Mouse (Mus musculus) intestine, embryonic 15.5 days (tissue): ENCODE measurements around the gene Thap8. TPM values are rescaled to one million over a fixed set of nuclear protein-coding genes. Genes with fewer than 3 reads are reported as not detected.
"Not testable (repeated sequence)": the region's sequence is repeated elsewhere in the genome, so short reads cannot be mapped to it uniquely, and the experiment has no call there.

Source experiments
- ATAC-seq: fragments of 200-750 bp; cut with Nextera tagmentation; 2 replicates; pipeline ENCODE4 v1.8.0; 2017; ENCODE audit warnings: moderate TSS enrichment, moderate library complexity
- H3K27ac ChIP-seq: fragments of 300-500 bp; sonication (generic); 2 replicates; pipeline ENCODE4 v1.5.1; 2015; ENCODE audit warnings: mild to moderate bottlenecking, inconsistent platforms
- H3K27me3 ChIP-seq: fragments of 300-500 bp; sonication (generic); replicated peaks from 2 replicates; pipeline ENCODE4 v1.6.1; 2015; ENCODE audit warnings: inconsistent platforms
- H3K36me3 ChIP-seq: fragments of 300-500 bp; sonication (generic); 2 replicates; pipeline ENCODE4 v1.6.1; 2015; ENCODE audit warnings: inconsistent platforms
- H3K4me1 ChIP-seq: fragments of 300-500 bp; sonication (generic); replicated peaks from 2 replicates; pipeline ENCODE4 v1.6.1; 2015; ENCODE audit warnings: inconsistent platforms
- H3K4me2 ChIP-seq: fragments of 300-500 bp; sonication (generic); replicated peaks from 2 replicates; pipeline ENCODE4 v1.6.1; 2015; ENCODE audit warnings: mild to moderate bottlenecking, inconsistent platforms
- H3K4me3 ChIP-seq: fragments of 300-500 bp; sonication (generic); replicated peaks from 2 replicates; pipeline ENCODE4 v1.5.1; 2015; ENCODE audit warnings: inconsistent platforms
- H3K9ac ChIP-seq: fragments of 300-500 bp; sonication (generic); 2 replicates; pipeline ENCODE4 v1.6.1; 2015; ENCODE audit warnings: inconsistent platforms
- H3K9me3 ChIP-seq: fragments of 300-500 bp; sonication (generic); 2 replicates; pipeline ENCODE4 v1.6.1; 2016; ENCODE audit warnings: inconsistent platforms
- WGBS: fragments of 180-500 bp; shearing (Covaris S2); methylation state at CpG from one replicate; pipeline ENCODE4 v1.1.7; 2015; 5-methylcytosine and 5-hydroxymethylcytosine counted together
- polyA plus RNA-seq: library from polyadenylated mRNA; unstranded; fragments of >200 nt; fragmentation: Nextera tagmentation; extraction: Ambion mirVana; gene quantifications from 2 replicates; pipeline ENCODE4 v1.2.1, GENCODE M21; 2015

Gene Thap8
- polyA plus RNA-seq: 0.34 and 0.56 TPM in 2 replicates

- Histone ChIP-seq H3K9ac (peak within 1 kb of the TSS; percentile 54), H3K36me3 (no peaks in the 10 kb centered on the region), H3K27ac (peak within 1 kb of the TSS; percentile 98), H3K9me3 (no peaks in the 10 kb centered on the region), H3K4me1 (peaks cover 4% of the 10 kb centered on the region; the same call in 1 of the 2 replicates), H3K27me3 (no peaks in the 10 kb centered on the region), H3K4me3 (peak within 1 kb of the TSS; percentile 82), H3K4me2 (peak within 1 kb of the TSS; percentile 86)
- ATAC-seq: peak; percentile 98
- under 1% methylated on average over 49 of the region's 49 CpGs for WGBS
These were observed at the start of gene Thap8, which contains the start of gene Wdr62 for GRCm38 (mm10) chr7:30279951-30280669. Gene Thap8 (plus strand): TSS chr7:30280094. Gene Wdr62 (minus strand): TSS chr7:30280419.

GRCm38 (mm10) chr7:30231328-30231668, 48.6 kb upstream of the Thap8 start:
- Histone ChIP-seq H3K36me3 (peaks cover 14% of the 10 kb centered on the region), H3K4me2 (peak overlapping the region; percentile 84), H3K9me3 (no peaks in the 10 kb centered on the region), H3K27me3 (no peaks in the 10 kb centered on the region), H3K4me3 (peak overlapping the region; percentile 70), H3K27ac (peak overlapping the region; percentile 36), H3K4me1 (peaks cover 8% of the 10 kb centered on the region), H3K9ac (peak overlapping the region; percentile 70)
- under 1% methylated on average over 16 of the region's 16 CpGs for WGBS
- no peak for ATAC-seq

- Histone ChIP-seq H3K27ac (peak within 1 kb of the TSS; percentile 91), H3K4me1 (peaks cover 8% of the 10 kb centered on the region), H3K4me3 (peak within 1 kb of the TSS; percentile 70), H3K36me3 (peaks cover 10% of the 10 kb centered on the region), H3K9me3 (no peaks in the 10 kb centered on the region), H3K9ac (peak within 1 kb of the TSS; percentile 70), H3K27me3 (no peaks in the 10 kb centered on the region), H3K4me2 (peak within 1 kb of the TSS; percentile 84)
- ATAC-seq: peak; percentile 96
- WGBS: under 1% methylated on average over 67 of the region's 67 CpGs
These were observed 48.0 kb upstream of the Thap8 start, which contains the start of the genes Polr2i and Tbcb for GRCm38 (mm10) chr7:30231669-30232454. Gene Polr2i (plus strand): TSS chr7:30231948. Gene Tbcb (minus strand): TSS chr7:30232272.

GRCm38 (mm10) chr7:30232631-30233148, 47.2 kb upstream of the Thap8 start:
- Histone ChIP-seq H3K4me2 (peak overlapping the region; percentile 84), H3K4me1 (peaks cover 8% of the 10 kb centered on the region), H3K36me3 (peaks cover 6% of the 10 kb centered on the region), H3K27ac (peak overlapping the region; percentile 66), H3K9ac (peak overlapping the region; percentile 70), H3K9me3 (no peaks in the 10 kb centered on the region), H3K4me3 (peak overlapping the region; percentile 70), H3K27me3 (no peaks in the 10 kb centered on the region)
- ATAC-seq: peak; percentile 29
- 3% methylated on average over 24 of the region's 24 CpGs for WGBS

DNA sequence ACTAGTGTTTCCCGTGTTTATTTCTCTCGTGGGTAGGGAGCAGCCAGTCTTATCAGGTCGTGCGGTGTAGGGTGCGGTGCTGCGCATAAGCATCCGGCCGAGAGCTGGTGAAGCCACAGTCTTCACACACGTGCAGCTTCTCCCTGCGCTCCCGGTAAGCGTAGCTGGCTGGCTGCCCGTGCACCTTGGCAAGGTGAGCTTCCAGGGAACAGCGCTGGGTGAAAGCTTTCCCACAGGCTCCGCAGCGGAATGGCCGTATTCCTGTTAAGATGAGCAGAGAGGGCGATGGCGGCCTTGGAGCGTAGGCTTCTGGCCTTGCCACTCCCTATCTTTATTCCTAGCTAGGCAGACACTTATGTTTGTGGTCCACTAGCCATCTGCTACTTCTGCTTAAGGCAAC, 46.5 kb upstream of the Thap8 start:
- WGBS: 86% methylated on average over 20 of the region's 20 CpGs
- peaks cover 6% of the 10 kb centered on the region for H3K36me3 ChIP-seq
- peaks cover 8% of the 10 kb centered on the region for H3K4me1 ChIP-seq
- H3K9me3 ChIP-seq: no peaks in the 10 kb centered on the region
- H3K27me3 ChIP-seq: no peaks in the 10 kb centered on the region
- H3K4me3 ChIP-seq: no peak overlapping the region
- H3K4me2 ChIP-seq: peak overlapping the region; percentile 84; the same call in 1 of the 2 replicates
- no peak overlapping the region for H3K27ac ChIP-seq
- no peak overlapping the region for H3K9ac ChIP-seq
- no peak for ATAC-seq

DNA sequence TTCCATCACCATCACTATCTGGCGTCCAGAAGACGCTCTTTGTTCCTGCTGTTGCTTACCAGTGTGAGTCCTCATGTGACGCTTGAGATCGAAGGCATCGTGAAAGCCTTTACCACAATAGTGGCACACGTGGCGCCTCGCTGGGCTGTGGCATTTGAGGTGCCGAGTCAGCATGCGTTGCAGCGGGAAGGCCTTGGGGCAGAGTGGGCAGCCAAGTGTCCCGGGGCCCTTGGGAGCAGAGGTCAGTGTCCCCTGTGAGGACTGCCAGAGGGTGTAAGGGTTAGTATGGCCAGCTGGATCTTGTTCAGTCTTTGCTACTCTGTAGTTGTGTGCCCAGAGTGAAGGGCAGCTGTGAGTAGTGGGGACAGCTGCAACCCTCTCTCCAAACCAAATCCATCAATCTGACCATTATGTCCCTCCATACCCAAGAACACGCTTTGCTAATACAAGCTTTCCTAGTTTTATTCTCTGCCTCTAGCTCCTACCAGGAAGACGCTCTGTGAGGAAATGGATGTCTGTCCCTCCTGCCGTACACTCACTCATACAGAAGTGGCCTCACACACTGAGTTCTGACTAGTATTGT, 45.5 kb upstream of the Thap8 start:
- H3K4me3 ChIP-seq: no peak overlapping the region
- H3K9ac ChIP-seq: no peak overlapping the region
- peaks cover 6% of the 10 kb centered on the region for H3K36me3 ChIP-seq
- ATAC-seq: no peak
- no peaks in the 10 kb centered on the region for H3K9me3 ChIP-seq
- no peaks in the 10 kb centered on the region for H3K27me3 ChIP-seq
- 92% methylated on average over 15 of the region's 15 CpGs for WGBS
- H3K4me1 ChIP-seq: peaks cover 8% of the 10 kb centered on the region
- H3K27ac ChIP-seq: no peak overlapping the region
- H3K4me2 ChIP-seq: no peak overlapping the region

GRCm38 (mm10) chr7:30235091-30235490, 44.8 kb upstream of the Thap8 start:
- H3K4me3 ChIP-seq: no peak overlapping the region
- ATAC-seq: no peak
- no peaks in the 10 kb centered on the region for H3K27me3 ChIP-seq
- 89% methylated on average over 8 of the region's 8 CpGs for WGBS
- no peak overlapping the region for H3K4me2 ChIP-seq
- no peak overlapping the region for H3K27ac ChIP-seq
- H3K9ac ChIP-seq: no peak overlapping the region
- H3K4me1 ChIP-seq: peaks cover 8% of the 10 kb centered on the region
- H3K9me3 ChIP-seq: no peaks in the 10 kb centered on the region
- peaks cover 6% of the 10 kb centered on the region for H3K36me3 ChIP-seq

DNA sequence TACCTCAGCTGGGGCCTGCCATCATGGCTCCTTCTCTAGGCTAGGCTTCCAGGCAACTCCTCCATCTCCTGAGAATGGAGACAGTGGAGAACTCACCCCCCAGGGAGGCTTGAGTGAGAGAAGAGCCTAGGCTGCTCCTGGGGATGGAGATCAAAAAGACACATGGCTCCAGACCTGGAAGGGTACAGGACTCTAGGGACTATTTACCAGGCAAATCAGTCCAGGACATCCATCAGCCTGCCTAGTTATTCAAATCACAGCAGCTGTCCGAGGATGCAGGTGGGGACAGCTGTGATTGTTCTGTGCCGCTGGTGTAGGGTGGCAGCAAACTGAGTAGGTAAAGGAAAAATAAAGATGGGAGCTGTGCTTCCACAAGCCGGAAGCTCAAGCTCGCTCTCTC, 44.3 kb upstream of the Thap8 start, which contains the start of gene Ovol3:
Gene Ovol3, minus strand, starts transcription at position 101 of the 400 bp plus-strand sequence.
- H3K27ac ChIP-seq: no peak within 1 kb of the TSS
- no peak within 1 kb of the TSS for H3K9ac ChIP-seq
- peaks cover 6% of the 10 kb centered on the region for H3K36me3 ChIP-seq
- ATAC-seq: no peak
- no peak within 1 kb of the TSS for H3K4me2 ChIP-seq
- peaks cover 8% of the 10 kb centered on the region for H3K4me1 ChIP-seq
- H3K4me3 ChIP-seq: no peak within 1 kb of the TSS
- 83% methylated on average over 4 of the region's 4 CpGs for WGBS
- H3K27me3 ChIP-seq: no peaks in the 10 kb centered on the region
- no peaks in the 10 kb centered on the region for H3K9me3 ChIP-seq

DNA sequence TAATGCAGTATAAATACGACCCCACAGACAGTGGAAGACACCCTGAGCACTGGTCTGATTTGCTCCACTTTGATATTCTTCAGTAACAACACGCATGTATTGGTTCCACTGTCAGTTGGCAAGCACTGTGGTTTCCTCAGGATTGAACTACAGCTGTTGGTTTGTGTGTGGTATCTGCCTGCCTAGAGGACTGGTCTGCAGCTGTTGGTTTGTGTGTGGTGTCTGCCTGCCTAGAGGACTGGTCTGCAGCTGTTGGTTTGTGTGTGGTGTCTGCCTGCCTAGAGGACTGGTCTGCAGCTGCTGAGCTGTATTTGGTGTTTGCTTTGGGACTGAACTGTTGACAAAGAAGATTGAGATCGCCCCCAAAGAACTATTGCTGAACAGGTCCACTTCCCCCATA, 42.5 kb upstream of the Thap8 start:
- not testable (repeated sequence) for H3K4me2 ChIP-seq, ATAC-seq
- 85% methylated on average over 3 of the region's 3 CpGs for WGBS

DNA sequence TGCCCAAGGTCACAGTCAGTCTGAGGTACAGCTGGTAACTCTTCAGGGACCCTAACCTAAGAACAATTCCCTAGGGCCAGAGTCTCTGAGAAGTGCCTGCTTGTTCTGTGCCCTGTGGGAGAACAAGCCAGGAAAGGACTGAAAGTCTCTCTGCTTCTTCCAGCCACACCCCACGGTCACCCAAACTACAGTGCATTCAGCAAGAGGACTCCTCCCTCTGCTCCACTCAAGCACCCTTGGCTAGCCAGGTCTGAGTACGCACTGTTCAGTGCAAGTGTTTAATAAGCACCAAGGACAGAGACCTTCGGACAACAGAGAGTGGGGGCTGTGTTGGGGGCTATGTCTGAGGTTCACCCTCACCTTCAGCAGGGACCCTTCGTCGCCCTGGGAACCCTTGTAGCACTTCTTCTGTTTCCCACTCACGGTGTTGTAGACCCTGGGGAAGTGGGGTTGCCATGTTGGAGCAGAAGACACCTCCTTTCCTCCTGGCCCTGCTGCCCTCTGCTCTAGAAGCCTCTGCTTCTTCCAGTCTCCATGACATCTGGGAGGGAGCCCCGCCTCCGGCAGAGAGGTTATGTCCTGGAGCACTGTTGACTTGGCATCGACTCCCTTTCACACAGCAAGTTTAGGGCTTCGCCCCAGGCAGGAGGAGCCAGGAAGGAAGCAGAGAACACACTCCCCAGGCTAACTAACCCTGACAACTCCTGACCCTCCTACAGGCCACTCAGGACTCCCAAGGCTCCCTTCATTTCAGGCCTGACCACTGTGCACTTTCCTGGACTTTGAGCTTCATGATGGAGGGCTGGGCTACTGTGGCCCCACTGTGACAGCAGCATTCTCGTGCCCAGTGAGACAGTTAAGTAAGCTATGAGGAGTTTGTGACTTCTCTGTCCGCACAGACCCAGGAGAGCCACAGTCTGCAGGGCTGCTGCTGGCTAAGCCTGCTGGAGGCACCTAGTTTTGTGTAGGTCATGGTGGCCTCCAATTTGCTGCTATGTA, 27.6 kb upstream of the Thap8 start:
- H3K4me3 ChIP-seq: no peak overlapping the region
- H3K27me3 ChIP-seq: no peaks in the 10 kb centered on the region
- no peaks in the 10 kb centered on the region for H3K4me1 ChIP-seq
- H3K9me3 ChIP-seq: no peaks in the 10 kb centered on the region
- ATAC-seq: peak; percentile 63
- H3K36me3 ChIP-seq: 0 out of 2 replicates have a peak, but pooled peaks cover 4% of the 10 kb centered on the region
- H3K27ac ChIP-seq: no peak overlapping the region
- WGBS: 74% methylated on average over 12 of the region's 12 CpGs
- no peak overlapping the region for H3K4me2 ChIP-seq
- H3K9ac ChIP-seq: no peak overlapping the region

More for the DNA sequence above, 42.5 kb upstream of the Thap8 start:
- H3K27me3 ChIP-seq, H3K9me3 ChIP-seq, H3K4me3 ChIP-seq, H3K27ac ChIP-seq, H3K9ac ChIP-seq, H3K4me1 ChIP-seq, H3K36me3 ChIP-seq: not testable (repeated sequence)

GRCm38 (mm10) chr7:30265041-30265440, 14.9 kb upstream of the Thap8 start:
- H3K27ac ChIP-seq: no peak overlapping the region
- H3K4me2 ChIP-seq: no peak overlapping the region
- no peaks in the 10 kb centered on the region for H3K36me3 ChIP-seq
- no peaks in the 10 kb centered on the region for H3K9me3 ChIP-seq
- H3K9ac ChIP-seq: no peak overlapping the region
- H3K4me3 ChIP-seq: no peak overlapping the region
- ATAC-seq: no peak
- no peaks in the 10 kb centered on the region for H3K27me3 ChIP-seq
- H3K4me1 ChIP-seq: no peaks in the 10 kb centered on the region
- 67% methylated on average over 2 of the region's 2 CpGs for WGBS
